Mouse (Mus musculus) CD4-positive, CD25-positive, alpha-beta regulatory T cell, adult 2 months (primary cell): ENCODE measurements at regions not wholly inside any gene's neighbourhood (a gene's known extent, or its start where the extent isn't known, plus 50 kb on each side); places are given as distances from the start of the nearest gene placed in this dataset.

Experiments
- DNase-seq: peaks from one replicate; pipeline ENCODE4 v3.0.0-alpha.2; 2012; ENCODE audit warnings: low read depth, low spot score

GRCm38 (mm10) chr16:44674198-44674597 lies 49.9 kb upstream of the Nepro start:
- no peak for DNase-seq

DNA sequence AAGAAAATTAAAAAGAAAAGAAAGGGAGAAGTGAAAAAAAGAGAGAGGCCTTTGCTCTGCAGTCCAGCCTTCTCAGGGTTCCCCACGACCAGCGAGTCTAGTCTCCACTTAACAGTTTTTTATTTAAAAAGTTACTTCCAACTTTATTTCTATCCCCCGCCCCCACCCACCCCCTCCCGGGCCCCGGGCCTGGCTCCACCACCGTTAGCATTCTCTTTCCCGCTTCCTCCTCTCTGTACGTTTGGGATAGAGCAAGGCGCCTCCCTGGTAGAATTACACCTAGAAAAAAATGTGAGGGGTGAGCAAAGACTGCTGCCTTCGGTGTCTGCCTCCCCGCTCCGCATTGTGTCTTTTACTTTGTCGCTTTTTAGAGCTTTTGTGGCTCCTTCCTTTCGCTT lies 51.7 kb upstream of the Nepro start:
- peak; percentile 15 for DNase-seq

GRCm38 (mm10) chr16:44671551-44672421 lies 52.3 kb upstream of the Nepro start:
- DNase-seq: no peak

DNA sequence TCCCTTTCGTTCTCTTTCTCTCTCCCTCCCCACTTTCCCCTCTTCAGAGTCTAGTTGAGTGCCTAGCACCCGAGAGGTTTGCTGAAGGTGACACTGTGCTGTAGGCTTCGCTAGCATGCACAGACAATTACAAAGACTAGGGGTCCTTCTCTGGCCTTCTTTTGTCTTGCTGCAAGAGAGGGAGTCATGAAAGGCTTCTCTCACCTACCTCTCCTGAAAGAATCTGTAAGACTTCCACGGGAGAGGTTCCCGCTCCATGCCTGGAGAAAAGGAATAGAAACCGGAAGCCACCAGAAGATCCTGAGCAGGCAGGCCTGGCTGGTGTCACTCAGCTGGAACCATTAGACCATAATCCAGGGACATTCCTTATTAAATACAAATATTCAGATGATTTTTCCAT lies 56.0 kb upstream of the Nepro start:
- DNase-seq: no peak

- no peak for DNase-seq
These were observed 57.0 kb upstream of the Nepro start for GRCm38 (mm10) chr16:44667118-44667517.

DNA sequence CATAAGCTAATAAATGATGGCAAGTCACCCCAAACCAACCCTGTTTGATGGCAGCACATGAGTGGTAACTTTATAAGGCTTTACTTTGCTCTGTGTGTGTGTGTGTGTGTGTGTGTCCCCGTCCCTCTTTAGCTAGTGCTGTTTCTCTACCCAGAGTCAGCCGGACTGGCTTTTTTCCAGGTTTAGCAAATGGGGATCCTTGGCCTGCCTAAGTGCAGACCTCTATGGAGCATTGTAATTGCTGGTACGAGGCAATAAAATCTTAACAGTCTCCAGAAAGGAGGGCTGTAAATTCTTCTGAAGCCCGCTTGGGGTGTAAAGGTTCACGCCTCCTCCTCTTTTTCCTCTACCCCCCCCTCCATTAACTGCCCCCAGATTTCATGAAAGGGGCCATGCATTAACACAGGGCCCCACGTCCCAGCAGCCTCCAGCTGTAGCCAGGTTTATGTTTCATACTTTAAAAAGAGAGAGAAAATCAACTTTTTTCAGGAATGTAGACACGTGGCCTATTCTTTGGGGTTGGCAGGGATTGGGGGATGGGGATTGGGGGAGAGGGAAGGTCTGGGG lies 57.6 kb upstream of the Nepro start:
- no peak for DNase-seq

- no peak for DNase-seq
These were observed 58.6 kb upstream of the Nepro start for GRCm38 (mm10) chr16:44665491-44665931.

DNA sequence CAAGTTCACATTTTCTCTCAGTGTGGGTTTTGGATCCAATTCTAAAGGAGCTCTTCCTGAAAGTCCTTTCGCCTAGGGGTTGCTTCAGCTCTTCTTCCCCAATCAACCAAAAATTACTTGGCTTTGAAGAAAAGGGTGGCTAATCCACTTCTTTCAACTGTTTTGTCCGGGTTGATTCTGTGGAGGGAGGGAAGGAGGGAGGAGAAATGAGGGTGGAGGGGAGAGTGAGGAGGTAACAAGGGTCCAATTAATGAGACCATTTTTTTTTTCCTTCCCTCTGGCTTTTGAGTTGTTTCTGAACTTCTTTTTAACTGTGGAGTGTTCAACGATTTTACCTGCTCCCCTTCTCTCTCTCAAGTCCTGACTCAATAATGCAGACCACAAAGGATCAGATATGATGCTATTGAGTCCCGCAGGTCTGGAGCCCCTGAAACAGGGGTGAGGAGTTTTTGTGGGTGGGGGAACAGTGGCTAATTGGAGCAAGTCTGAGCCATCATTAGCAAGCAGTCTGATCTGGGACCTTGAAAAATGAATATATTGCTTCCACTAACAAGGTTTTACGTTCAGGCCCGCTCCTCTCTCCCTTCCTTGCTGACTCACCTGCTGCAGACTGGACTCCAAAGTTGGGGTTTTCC lies 61.0 kb upstream of the Nepro start:
- DNase-seq: no peak

- DNase-seq: no peak
These were observed 62.9 kb upstream of the Nepro start for GRCm38 (mm10) chr16:44660996-44661876.

DNA sequence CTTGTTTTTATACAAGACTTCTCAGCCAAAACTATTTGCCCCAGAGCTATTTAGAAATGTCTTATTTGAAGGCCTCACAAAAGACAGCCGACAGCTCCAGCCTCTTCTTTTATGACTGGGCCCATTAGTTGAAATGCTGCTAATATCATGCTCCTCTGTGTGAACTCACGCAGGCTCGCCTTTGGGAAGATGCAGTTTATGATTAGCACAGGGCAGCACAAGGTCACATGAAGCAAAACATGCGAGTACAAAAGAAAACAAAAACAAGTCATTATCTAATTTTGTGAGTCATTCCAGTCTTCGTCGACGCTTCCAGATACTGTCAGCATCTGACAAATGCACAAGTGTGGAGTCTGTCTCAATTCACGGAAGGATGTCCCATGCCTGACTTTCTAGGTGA lies 65.8 kb upstream of the Nepro start:
- DNase-seq: no peak

DNA sequence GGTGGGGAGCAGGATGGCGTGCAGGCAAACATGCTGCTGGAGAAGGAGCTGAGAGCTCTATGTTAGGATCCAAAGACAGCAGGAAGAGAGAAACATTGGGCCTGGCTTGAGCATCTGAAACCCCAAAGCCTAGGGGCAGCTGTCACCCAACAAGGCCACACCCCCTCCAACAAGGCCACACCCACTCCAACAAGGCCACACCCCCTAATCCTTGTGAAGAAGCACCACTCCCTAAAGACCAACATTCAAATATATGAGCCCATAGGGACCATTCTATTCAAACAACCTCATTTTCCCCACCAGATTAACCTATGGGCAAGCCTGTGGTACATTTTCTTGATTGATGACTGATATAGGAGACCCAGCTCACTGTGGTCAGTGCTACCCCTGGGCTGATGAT lies 67.9 kb upstream of the Nepro start:
- DNase-seq: no peak

DNA sequence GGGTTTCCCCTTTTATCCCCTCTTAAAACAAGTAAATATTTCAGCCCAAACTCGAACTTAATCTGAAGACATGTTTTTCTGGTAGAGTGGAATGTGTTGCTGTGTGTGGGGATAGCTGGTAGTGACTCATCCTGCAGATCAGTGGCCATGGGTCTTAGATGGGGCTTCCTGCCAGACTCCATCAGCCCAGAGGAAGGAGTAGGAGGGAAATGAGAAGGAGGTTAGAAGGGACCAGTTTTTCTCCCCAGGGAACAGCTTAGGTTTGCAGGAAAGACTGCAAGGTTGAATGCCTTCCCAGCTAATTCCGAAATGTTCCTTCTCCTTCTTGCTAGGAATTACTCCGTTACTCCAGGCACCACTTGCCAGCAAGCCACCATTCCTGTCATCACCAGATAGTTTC lies 68.8 kb upstream of the Nepro start:
- no peak for DNase-seq

- no peak for DNase-seq
These were observed 75.4 kb upstream of the Nepro start for GRCm38 (mm10) chr16:44648547-44649223.

GRCm38 (mm10) chr16:44643992-44644391 lies 80.1 kb upstream of the Nepro start:
- DNase-seq: peak; percentile 3

GRCm38 (mm10) chr16:44637100-44637499 lies 78.4 kb upstream of the Boc start:
- DNase-seq: no peak

- no peak for DNase-seq
These were observed 75.8 kb upstream of the Boc start for GRCm38 (mm10) chr16:44634486-44634885.

DNA sequence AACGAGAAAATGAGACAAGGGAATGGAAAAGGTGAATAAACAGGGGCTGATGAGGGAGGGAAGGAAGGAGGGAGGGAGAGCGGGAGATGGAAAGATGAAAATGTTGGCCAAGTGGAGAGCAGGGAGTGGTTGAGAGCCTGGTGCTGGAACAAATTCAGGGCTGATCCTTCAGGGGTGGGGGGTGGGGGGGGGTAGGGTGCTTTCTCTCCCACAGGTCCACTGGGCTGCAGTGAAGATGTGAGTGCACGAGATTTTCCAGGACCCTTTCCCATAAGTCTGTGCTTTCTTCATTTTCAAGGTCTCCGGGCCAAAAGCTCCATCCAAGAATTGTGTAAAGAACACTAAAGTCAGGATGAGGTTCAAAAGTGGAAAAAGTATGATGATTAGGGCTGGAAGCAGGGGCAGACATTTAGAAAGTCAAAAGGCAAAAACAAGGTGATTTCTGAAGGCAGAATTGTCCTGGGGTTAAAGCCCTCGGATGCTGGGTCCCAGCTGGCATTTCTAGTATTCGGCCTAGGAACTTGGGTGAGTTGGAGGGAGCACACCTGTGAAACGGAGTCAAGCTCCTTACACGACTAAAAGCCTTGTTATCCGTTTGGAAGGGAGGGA lies 74.5 kb upstream of the Boc start:
- DNase-seq: no peak

GRCm38 (mm10) chr16:44632330-44633058 lies 73.8 kb upstream of the Boc start:
- no peak for DNase-seq

- no peak for DNase-seq
These were observed 72.8 kb upstream of the Boc start for GRCm38 (mm10) chr16:44631357-44632053.
